Mouse (Mus musculus): ENCODE measurements around the gene Ror1.

Ror1 gene

GRCm38 (mm10) chr4:100116366-100116765, 20.8 kb downstream of the Ror1 start:
- DNase-seq (ENCODE audit: extremely low spot score): no peak

GRCm38 (mm10) chr4:100118676-100119075, 23.1 kb downstream of the Ror1 start:
- DNase-seq (ENCODE audit: extremely low spot score): no peak

DNA sequence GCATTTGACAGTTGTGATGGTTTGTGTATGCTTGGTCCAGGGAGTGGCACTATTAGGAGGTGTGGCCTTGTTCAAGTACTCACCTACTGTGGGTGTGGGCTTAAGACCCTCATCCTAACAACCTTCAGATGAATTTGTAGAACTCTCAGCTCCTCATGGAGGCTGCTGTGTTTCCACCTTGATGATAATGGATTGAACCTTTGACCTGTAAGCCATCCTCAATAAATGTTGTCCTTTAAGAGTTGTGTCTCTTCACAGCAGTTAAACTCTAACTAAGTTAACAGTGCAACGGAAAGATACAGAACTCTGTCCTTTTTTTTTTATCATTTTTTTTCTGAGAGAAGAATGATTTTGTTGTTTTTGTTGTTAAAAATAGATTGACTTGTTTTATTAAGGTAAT, 23.8 kb downstream of the Ror1 start:
- DNase-seq (ENCODE audit: extremely low spot score): no peak

GRCm38 (mm10) chr4:100120547-100120946, 25.0 kb downstream of the Ror1 start:
- no peak for DNase-seq (ENCODE audit: extremely low spot score)

GRCm38 (mm10) chr4:100122436-100122835, 26.8 kb downstream of the Ror1 start:
- no peak for DNase-seq (ENCODE audit: extremely low spot score)

DNA sequence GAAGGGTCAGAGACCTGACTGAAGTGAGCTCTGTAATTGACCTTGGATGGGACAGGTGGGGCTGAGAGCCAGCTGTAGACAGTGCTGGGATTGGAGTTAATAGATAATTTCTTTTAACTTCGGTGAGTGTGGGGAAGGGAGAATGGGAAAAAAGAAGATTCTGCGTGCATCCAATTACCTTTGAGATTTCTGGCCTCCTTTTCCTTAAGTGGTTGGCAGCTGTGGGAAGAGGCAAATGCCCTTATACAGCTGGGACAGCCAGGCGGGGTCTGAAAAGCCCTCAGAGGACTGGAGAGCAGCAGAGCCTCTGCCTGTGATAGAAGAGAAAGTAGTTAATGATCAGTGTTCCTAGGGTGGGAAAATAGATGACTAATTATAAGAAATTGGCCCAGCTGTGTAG, 27.9 kb downstream of the Ror1 start:
- DNase-seq (ENCODE audit: extremely low spot score): no peak

DNA sequence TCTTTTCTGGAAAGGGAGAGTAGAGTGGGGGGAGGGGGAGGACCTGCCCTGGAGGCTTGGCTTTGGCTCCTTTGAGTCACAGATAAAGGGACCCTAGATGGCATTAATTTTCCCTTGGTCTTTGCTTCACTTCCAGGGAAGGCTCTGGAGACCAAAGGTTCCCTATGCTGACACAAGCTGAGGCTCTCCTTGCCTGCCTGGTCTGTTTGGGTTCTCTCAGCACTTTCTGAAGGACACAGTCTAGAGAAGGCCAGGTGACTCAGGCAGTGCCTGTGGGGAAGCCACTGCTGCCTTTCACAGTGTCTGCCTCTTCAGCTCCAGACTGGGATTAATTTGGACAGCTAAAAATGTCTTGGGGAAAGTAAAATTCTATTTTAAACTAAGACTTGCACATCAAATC, 28.5 kb downstream of the Ror1 start:
- DNase-seq (ENCODE audit: extremely low spot score): no peak

DNA sequence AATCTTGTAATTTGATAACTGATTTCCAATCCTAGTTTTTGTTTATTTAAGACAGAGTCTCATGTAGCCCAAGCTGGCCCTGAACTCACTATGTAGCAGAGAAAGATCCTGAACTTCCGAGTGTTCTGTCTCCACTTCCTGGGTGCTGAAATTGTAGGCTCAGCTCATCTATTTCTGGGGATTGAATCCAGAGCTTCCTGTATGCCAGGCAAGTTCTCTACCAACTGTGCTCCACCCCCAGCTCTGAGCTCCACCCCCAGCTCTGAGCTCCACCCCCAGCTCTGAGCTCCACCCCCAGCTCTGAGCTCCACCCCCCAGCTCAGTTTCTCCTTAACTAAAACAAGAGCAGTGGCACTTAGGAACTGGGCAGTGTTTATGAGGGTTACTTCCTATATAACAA, 29.3 kb downstream of the Ror1 start:
- no peak for DNase-seq (ENCODE audit: extremely low spot score)

GRCm38 (mm10) chr4:100126531-100127310, 31.1 kb downstream of the Ror1 start:
- DNase-seq (ENCODE audit: extremely low spot score): peak; percentile 37

GRCm38 (mm10) chr4:100128026-100128922, 32.7 kb downstream of the Ror1 start:
- no peak for DNase-seq (ENCODE audit: extremely low spot score)

DNA sequence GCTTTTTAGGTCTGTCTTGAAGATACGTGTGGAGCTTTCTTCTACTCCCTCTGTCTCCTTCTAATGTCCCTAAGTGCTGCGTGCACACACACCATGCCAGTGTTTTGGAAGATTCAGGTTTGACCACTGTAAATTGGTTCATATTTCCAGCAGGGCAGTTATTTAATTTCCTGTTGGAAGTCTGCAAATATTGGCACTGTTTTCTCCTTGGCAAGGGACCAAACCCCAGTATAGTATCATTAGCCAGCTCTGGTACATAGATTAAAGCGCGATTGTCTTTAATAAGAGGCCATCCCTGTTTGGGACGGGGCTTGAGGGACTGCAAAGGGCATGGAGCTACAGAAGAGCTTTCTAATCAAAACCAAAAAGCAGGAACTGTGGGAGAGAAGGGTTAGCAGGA, 33.6 kb downstream of the Ror1 start:
- DNase-seq (ENCODE audit: extremely low spot score): no peak

- DNase-seq (ENCODE audit: extremely low spot score): no peak
Measured at GRCm38 (mm10) chr4:100130771-100131475, 35.3 kb downstream of the Ror1 start.

- DNase-seq (ENCODE audit: extremely low spot score): no peak
Measured at GRCm38 (mm10) chr4:100131488-100131887, 35.9 kb downstream of the Ror1 start.

- no peak for DNase-seq (ENCODE audit: extremely low spot score)
Measured at GRCm38 (mm10) chr4:100132261-100132660, 36.7 kb downstream of the Ror1 start.

- no peak for DNase-seq (ENCODE audit: extremely low spot score)
Measured at GRCm38 (mm10) chr4:100136046-100136445, 40.5 kb downstream of the Ror1 start.

- no peak for DNase-seq (ENCODE audit: extremely low spot score)
Measured at GRCm38 (mm10) chr4:100137102-100137835, 41.7 kb downstream of the Ror1 start.

- no peak for DNase-seq (ENCODE audit: extremely low spot score)
Measured at GRCm38 (mm10) chr4:100141626-100142025, 46.0 kb downstream of the Ror1 start.

DNA sequence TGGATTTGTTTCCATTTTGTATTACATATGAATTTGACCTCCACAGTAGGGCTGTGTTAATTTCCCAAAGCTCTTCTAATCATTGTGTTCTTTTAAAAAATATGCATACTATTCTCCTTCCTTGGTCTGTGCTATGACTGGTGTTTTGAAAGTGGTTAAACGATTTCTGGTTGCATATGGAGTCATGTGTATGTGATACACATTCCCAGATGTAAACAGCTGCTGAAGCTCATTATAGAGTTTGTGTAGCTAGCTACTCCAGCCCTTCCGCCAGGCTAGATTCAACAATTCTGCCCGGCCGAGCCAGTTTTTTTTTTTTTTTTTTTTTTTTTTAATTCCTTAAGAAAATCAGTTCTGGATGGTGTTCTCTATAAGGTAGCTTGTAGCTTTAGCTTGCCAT, 49.2 kb downstream of the Ror1 start:
- no peak for DNase-seq (ENCODE audit: extremely low spot score)

- no peak for DNase-seq (ENCODE audit: extremely low spot score)
Measured at GRCm38 (mm10) chr4:100150797-100151196, 55.2 kb downstream of the Ror1 start.

DNA sequence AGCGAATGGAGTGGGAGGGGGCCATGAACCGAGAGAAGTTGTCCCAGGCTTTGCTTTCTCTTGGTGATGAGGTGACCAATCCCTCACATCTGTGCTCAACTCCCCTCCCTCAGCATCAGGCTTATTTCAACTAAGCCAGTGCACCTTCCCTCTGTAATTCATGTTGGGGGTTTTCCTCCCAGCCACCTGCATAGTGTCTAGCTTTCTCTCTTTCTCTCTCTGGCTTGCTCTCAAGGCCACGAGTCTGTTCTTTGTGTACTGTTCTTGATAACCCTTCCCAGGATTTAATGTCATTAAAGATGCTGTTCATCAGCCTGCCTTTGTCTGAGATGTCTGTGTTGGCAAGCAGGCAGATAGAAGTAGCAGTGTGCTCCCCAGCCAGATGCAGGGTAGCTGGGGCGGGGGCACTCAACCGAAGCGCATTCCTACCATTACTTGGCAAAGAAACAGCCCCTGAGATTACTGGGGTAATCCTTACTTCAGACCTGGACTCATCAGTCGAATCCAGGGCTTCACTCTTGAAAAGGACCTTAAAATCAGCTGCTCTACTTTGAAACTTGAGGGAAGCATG, 59.1 kb downstream of the Ror1 start:
- no peak for DNase-seq (ENCODE audit: extremely low spot score)

DNA sequence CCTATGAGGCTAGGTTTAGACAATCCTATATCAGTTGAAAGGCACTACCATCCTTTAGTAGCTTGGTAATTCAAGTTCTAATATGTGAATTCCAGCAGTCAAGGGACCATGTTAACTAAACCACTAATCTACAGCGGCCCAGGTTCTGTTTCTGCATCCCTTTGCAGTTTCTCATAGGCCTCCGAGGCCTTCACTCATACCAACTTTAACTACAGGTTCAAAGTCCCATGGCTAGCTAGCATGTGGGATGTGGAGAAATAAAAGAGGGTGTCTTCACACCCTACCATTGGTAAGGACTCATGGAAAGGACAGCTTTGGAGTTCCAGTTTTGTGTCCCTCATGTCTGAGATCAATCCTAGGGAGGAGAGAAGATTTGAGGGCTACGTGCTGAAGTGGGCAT, 60.1 kb downstream of the Ror1 start:
- no peak for DNase-seq (ENCODE audit: extremely low spot score)
